Mouse (Mus musculus) left cerebral cortex, postnatal 25 days (tissue): Measurements from ENCODE around the gene Pdlim5. TPM values are rescaled to one million over a fixed set of nuclear protein-coding genes. Genes with fewer than 3 reads are reported as not detected.
A peak's percentile ranks its signal among the peaks of the same experiment; 100 is the strongest.
"Not testable (repeated sequence)": the region's sequence is repeated elsewhere in the genome, so short reads cannot be mapped to it uniquely, and the experiment has no call there.

ENCODE experiments used
- DNase-seq, 2 experiments: peaks; one replicate each; pipeline ENCODE4 v3.0.0; 2022; ENCODE audit warnings: low spot score in 2 of 2, mixed read lengths in 1 of 2
- intact Hi-C: fragments of 180-260 bp; cut with DNase I; formaldehyde crosslinking; loops from one replicate; pipeline ENCODE4 v1.15.1; 2025
- total RNA-seq, 2 experiments: library from RNA; stranded (reverse); gene quantifications; 2 replicates each; pipeline ENCODE4 v1.2.3; 2021

Pdlim5 gene
- total RNA-seq, result 10 to 100 TPM; 18.9 to 19.1 TPM

GRCm38 (mm10) chr3:142395520-142396193 is at the start of gene Pdlim5:
Pdlim5 (minus strand) TSS chr3:142395696.
- intact Hi-C loops, result no loop called here
- peak; percentile 79 to 81 for DNase-seq

GRCm38 (mm10) chr3:142443710-142444043 is 48.2 kb upstream of the Pdlim5 start:
- no peak for DNase-seq
- intact Hi-C loops, result loop anchor here (1.0 to 10.0 kb wide), 2 partner anchors 148 to 579 kb away; no protein-coding TSS in a partner anchor

GRCm38 (mm10) chr3:142443006-142443709 is 47.7 kb upstream of the Pdlim5 start:
- intact Hi-C loops, result loop anchor here (1.0 to 10.0 kb wide), 2 partner anchors 148 to 578 kb away; no protein-coding TSS in a partner anchor
- DNase-seq, result peak; percentile 76 to 80

- intact Hi-C loops, result loop anchor here (10.0 kb wide), 1 partner anchor 577 kb away; no protein-coding TSS in a partner anchor
- DNase-seq, result no peak
Observed at GRCm38 (mm10) chr3:142442161-142442560, 46.7 kb upstream of the Pdlim5 start.

- no peak for DNase-seq
- intact Hi-C loops, result loop anchor here (10.0 kb wide), 1 partner anchor 576 kb away; no protein-coding TSS in a partner anchor
Observed at GRCm38 (mm10) chr3:142441142-142441541, 45.6 kb upstream of the Pdlim5 start.

GRCm38 (mm10) chr3:142440191-142440590 is 44.7 kb upstream of the Pdlim5 start:
- DNase-seq, result no peak
- intact Hi-C loops, result loop anchor here (10.0 kb wide), 1 partner anchor 575 kb away; no protein-coding TSS in a partner anchor

- no peak for DNase-seq
- intact Hi-C loops, result loop anchor here (10.0 kb wide), 1 partner anchor 575 kb away; no protein-coding TSS in a partner anchor
Observed at GRCm38 (mm10) chr3:142439591-142440093, 44.1 kb upstream of the Pdlim5 start.

GRCm38 (mm10) chr3:142438630-142439029 is 43.1 kb upstream of the Pdlim5 start:
- DNase-seq, intact Hi-C loops: not testable (repeated sequence)

- DNase-seq, result no peak
- intact Hi-C loops, result no loop called here
Observed at GRCm38 (mm10) chr3:142436824-142437223, 41.3 kb upstream of the Pdlim5 start.

GRCm38 (mm10) chr3:142436212-142436611 is 40.7 kb upstream of the Pdlim5 start:
- no peak for DNase-seq
- intact Hi-C loops, result no loop called here

GRCm38 (mm10) chr3:142434786-142435168 is 39.3 kb upstream of the Pdlim5 start:
- no peak for DNase-seq
- intact Hi-C loops, result no loop called here

GRCm38 (mm10) chr3:142434127-142434785 is 38.8 kb upstream of the Pdlim5 start:
- no peak for DNase-seq
- intact Hi-C loops, result no loop called here

GRCm38 (mm10) chr3:142431481-142431880 is 36.0 kb upstream of the Pdlim5 start:
- intact Hi-C loops, result no loop called here
- DNase-seq, result no peak

- DNase-seq, result no peak
- intact Hi-C loops, result no loop called here
Observed at GRCm38 (mm10) chr3:142430048-142430447, 34.6 kb upstream of the Pdlim5 start.

- DNase-seq, result no peak
- intact Hi-C loops, result no loop called here
Observed at GRCm38 (mm10) chr3:142426806-142427205, 31.3 kb upstream of the Pdlim5 start.

- intact Hi-C loops, result no loop called here
- no peak for DNase-seq
Observed at GRCm38 (mm10) chr3:142424134-142424533, 28.6 kb upstream of the Pdlim5 start.

- no peak for DNase-seq
- intact Hi-C loops, result no loop called here
Observed at GRCm38 (mm10) chr3:142423501-142423917, 28.0 kb upstream of the Pdlim5 start.

GRCm38 (mm10) chr3:142422229-142422628 is 26.7 kb upstream of the Pdlim5 start:
- no peak for DNase-seq
- intact Hi-C loops, result no loop called here

- no peak for DNase-seq
- intact Hi-C loops, result no loop called here
Observed at GRCm38 (mm10) chr3:142421470-142421869, 26.0 kb upstream of the Pdlim5 start.

- no peak for DNase-seq
- intact Hi-C loops, result no loop called here
Observed at GRCm38 (mm10) chr3:142417996-142418395, 22.5 kb upstream of the Pdlim5 start.
